10 mouse cellular contexts compared by ENCODE assay signal in the genomic region with DNA sequence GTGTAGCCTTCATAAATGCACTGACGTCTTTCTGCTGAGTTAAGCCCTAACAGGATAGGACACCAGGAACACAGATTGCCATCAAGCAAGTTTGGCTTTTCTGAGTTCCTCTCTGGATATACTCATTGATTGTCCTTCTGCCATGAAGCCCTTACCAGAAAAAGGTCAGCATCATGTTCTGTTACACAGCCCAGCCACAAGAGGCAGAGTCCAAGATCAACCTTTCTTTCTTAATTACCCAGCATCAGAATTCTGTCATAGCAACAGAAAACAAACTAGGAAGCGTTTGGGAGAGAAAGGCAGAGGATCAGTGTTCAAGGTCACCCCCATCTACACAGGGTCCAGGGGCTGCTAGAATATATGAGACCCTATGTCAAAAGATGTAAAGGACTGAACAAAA.
"Had no signal": no experiment of that assay in that cellular context is flagged by ENCODE, and none has a peak within 500 bp of the region (broad histone marks: within the 10 kb centered on the region; RNA-seq: fewer than 3 reads in every experiment).

No protein-coding gene starts in this region.

- H3K4me1 ChIP-seq: kidney, embryonic 15.5 days; limb, embryonic 15.5 days; neural tube, embryonic 12.5 days had no signal

- H3K4me2 ChIP-seq: kidney, embryonic 15.5 days; limb, embryonic 15.5 days; liver, embryonic 13.5 days; neural tube, embryonic 12.5 days had no signal

- H3K4me3 ChIP-seq: kidney, embryonic 15.5 days; limb, embryonic 15.5 days; liver, embryonic 13.5 days; neural tube, embryonic 12.5 days had no signal

- H3K27me3 ChIP-seq: kidney, embryonic 15.5 days; limb, embryonic 15.5 days; liver, embryonic 13.5 days; neural tube, embryonic 12.5 days had no signal

- H3K9ac ChIP-seq: kidney, embryonic 15.5 days; limb, embryonic 15.5 days; liver, embryonic 13.5 days; neural tube, embryonic 12.5 days had no signal

- DNase-seq: kidney, adult 2 months; kidney, postnatal 25 days; layer of hippocampus, adult 9-11 months; liver, embryonic 13.5 days; lung, adult 18-20 months; midbrain, embryonic 14.5 days; thymus, adult 18-20 months had no signal

- H3K9me3 ChIP-seq: kidney, embryonic 15.5 days; limb, embryonic 15.5 days; liver, embryonic 13.5 days; neural tube, embryonic 12.5 days had no signal

- H3K27ac ChIP-seq: kidney, embryonic 15.5 days; limb, embryonic 15.5 days; liver, embryonic 13.5 days; neural tube, embryonic 12.5 days had no signal
